Mouse (Mus musculus) embryo, embryonic 11.5 days (tissue): ENCODE measurements around the gene Zfp445.

Source experiments
- DNase-seq: peaks from one replicate; pipeline ENCODE4 v3.0.0-alpha.2; 2012; ENCODE audit warnings: low read depth, low spot score

Gene Zfp445

DNA sequence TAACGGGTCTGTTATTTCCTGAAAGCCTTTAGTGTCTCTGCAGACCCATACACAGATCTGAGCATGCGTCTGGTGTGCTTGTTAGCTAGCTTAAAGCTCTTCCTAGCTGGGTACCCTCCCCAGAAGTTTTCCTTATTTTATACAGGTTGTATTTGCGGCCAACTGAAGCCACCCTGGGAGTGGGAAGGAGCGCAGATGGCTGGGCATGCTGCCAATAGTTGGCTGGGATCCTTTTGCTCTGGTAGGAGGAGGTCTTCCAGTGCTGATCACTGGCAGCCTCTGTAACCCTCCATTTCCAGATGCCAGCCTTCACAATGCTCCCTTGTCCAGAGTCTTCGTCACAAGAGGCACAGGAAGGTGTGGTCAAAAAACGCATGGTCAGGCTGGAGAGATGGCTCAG is 29.0 kb downstream of the Zfp445 start:
- no peak for DNase-seq

DNA sequence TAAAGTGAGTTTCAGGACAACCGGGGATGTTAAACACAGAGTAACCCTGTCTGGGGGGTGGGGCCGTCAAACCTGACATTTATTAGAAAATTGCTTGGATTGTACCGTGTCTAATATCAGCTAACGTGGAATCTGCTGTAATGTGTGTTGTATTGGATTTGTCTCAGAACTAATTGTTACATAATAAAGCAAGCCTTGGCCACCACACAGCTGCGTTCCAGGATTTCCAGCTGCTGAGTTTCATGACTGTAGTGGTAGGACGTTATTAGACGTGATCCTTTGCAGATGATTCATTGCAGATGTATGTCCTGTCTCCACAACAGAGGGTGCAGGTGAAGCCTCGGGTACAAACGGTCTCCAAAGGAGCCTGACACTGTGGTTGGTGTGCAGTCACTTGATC is 29.7 kb downstream of the Zfp445 start:
- no peak for DNase-seq

DNA sequence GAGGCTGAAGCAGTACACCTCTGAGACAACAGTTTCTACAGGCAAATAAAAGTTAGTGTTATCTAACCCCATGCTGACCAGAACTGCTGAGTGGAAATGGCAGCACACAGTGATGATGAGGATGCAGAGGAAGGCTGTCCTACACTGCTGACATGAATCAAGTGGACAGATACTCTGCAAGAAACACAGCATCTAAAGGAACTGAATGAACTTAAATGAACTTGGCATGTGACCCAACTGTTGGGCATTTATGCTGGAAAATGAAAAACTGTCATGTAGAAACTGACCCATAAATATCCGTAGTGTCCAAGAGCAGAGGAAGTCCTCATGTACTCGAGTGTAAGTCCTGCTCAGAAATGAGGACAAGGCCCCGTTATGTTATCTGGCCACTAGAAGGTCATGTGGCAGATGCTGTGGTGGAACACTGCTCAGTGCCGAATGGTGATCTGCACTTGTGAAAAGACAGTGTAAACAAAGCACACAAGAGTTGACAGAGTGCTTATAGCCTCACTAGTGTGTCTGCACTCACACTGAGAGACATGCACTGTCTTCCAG is 35.9 kb downstream of the Zfp445 start:
- DNase-seq = no peak

DNA sequence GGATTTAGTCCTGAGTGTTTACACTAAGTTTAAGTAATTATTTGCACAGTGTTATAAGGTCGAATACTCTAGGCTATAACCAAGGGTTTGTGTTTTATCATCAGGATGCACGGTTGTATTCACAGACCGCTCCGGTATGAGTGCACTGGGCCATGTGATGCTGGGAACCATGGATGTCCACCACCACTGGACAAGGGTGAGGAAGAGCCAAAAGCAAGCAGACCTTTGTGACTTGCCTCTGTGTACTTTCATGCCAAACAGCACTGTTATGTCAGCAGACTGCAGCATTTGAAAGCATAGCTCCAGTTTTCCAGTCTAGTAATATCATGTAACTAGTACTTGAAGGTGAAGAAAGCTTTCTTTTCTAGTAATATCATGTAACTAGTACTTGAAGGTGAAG is 39.1 kb downstream of the Zfp445 start:
- DNase-seq = no peak

DNA sequence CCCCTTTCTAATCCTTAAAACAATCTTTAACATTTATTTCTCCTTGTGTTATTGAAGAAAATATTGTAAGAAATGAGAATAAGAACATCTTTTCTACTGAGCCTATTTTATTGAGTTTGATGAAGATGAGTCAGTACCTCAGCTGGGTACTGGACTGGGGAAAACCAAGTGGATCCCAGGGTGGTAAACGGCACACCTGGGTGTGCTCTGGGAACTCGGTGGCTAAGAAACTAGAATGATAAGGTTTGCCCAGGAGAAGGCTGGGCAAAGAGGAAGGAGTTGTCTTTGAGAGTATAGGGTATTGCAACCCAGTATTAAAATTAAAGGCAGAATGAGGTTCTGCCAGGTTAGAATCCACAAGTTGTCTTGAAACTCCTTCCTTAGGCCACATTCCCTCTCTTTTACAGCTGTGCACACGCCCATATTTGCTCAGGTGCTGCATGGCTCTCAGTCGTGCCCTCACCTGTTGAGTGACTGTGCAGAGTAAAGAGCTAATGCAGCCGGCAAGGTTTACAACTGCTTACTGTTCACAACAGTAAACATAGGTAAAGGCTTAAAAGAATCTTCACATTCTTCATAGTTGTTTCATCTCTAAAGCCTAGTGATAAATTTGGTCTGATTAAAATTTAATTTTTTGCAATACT is 42.3 kb downstream of the Zfp445 start:
- DNase-seq = no peak

DNA sequence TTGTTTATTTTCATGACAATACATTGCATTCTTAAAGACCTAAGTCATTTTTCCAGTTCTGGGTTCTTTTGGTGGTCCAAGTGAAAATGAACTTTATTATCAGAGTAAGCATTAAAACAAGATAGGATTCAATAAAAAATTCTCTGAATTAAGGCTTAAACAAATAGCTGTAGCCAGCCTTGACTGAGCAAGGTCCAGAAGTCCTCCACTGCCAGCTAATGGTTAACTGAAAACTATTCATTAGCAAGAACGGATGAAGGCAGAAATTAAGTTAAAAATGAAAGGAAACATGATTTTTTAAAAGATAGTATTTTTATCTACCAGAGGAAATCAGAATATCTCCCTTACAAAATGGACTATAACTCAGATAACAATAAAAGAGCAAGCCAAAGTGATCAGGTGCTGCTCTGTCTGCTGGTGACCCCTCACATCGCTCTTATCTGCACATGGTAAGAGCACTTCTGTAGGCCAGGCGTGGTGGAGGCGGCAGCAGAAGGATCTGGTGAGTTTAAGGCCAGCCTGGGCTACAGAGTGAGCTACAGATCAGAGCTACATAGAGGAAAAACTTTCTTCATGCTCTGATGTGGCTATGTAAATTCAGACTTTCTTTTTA is 50.5 kb downstream of the Zfp445 start:
- DNase-seq = no peak

DNA sequence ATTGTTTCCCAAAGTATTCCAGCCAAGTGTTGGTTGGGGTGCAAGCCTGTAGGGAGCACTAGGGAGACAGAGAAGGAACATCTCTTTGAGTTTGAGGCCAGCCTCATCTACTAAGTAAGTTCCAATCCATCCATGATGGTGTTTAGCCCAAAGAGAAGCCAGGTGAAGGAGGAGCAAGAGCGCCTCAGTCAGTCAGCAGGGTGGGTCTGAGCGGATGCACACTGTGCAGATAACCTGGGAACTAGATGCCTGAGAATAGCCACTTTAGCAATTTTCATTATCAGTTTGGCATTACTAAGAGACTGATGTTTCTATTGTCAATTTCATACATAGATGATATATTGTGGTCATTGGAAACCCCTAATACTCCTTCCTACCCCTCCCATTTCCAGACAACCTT is 51.0 kb downstream of the Zfp445 start:
- DNase-seq = no peak

DNA sequence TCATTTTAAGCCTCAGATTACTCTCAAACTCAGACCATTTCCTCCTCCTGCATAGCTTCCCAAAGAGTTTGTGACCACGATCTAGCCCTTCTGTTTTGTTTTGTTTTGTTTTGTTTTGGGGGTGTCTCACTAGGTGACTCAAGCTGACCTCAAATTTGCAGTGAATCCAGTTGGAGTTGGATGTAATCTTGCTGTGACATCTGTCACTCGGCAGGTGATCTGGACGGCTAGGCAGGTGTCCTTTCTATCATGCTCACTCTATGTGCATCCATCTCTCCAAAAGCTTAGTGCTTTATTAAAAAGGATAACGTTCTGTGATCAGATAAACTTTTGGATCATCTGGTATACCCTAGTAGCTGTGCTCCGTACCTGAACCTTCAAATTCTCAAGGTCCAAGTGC is 53.4 kb downstream of the Zfp445 start:
- DNase-seq = no peak

DNA sequence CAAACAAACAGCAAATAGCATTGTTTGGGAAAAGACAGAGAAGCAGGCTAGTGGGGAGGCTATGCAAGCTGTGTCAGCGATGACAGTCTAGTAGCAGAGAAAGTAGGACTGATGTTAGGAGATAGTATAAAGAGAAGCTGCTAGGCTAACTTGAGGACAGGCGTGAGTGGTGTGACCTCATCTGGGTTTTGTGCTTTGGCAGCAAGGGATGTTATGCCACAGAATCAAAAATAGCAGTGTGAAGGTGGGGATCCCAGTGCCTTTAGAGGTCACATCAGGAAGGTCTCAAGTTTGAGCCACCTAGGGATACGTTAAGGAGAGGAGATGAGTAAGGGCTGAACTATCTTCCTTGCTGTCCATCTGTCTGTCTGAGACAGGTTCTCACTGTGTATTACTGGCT is 55.6 kb downstream of the Zfp445 start:
- DNase-seq = no peak

DNA sequence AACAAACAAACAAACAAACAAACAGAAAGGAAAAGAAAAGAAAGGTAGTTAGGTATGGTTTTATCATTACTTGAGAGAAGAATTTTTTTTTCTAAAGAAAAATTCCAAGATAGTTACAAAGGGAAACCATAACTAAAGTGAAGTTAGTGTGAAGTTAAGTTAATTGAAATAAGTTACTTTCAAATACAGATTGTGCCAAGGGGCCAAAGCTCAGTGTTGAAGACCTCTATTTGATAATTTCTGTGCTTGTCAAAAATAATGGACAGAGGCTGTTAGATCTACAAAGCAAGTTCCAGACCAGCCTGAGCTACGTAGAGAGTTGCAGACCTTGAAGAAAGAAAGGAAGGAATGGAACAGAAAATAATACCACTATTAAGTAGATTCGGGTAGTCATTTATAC is 58.6 kb downstream of the Zfp445 start:
- no peak for DNase-seq

DNA sequence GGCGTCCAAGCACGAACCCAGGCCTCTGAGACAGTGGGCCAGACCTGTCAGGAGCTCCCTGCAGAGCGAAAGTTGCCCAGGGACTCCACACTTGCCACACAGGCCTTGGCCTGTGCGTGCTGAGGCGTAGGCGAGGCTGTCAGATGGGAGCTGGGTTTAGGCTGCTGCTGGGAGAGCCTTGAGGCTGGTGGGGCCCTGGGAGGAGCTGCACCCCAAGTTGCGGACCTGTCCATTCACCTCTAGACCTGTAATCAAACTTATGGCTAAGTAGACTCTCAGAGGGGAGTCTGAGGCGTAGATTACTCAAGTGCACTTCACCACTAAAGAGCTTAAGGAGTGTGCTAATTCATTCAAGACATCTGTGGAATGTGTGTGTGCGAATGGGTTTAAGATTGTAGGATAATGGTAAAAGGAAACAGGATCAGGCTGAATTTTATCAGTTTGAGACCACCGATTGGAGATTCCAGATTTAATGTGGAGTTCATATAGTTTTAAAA is 59.9 kb downstream of the Zfp445 start:
- DNase-seq = no peak

DNA sequence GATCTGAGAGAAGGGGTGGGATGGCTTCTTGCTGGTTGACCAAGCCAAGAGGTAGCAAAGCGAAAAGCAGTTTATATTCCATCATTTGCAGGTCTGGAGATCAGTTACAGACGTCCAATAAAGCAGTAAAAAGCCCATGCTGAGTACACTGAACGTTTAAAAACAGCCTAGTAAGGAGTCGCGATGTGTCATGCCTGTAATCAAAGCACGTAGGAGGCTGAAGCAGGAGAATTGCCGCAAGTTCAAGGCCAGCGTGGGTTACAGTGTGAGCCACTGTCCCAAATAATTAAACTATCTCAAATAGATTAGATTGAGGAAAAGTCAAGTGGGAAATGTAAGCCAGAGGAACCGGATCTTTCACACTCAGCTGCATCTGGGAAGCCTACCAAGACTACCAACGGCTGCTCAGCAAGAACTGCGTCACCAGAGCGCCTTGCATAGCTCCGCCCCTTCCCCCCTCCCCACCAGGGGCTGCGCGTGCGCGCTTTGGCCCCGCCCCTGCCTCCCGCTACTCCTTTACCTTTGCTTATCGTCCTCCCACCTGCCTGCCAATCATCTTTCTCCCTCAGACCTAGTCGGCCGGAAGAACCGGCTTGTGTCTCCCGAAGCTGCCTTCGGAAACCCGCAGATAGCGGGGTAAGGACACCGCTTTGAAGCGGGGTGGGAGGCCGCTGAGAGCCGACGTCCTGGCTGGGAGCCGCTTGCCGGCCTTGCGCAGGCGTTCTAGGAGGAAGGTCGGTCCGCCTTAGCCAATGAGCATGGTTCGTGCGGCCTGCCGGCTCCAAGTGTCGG is 60.6 kb downstream of the Zfp445 start, which contains the start of gene Tcaim:
Tcaim (plus strand) TSS at position 487 of the 792 bp plus-strand sequence.
- peak; percentile 89 for DNase-seq
